Mouse (Mus musculus): ENCODE data around the gene Sipa1l2. TPM values are rescaled to one million over a fixed set of nuclear protein-coding genes. Genes with fewer than 3 reads are reported as not detected.
A peak's percentile ranks its signal among the peaks of the same experiment; 100 is the strongest.

The Sipa1l2 gene
- polyA plus RNA-seq, 1 experiment from 2014 or later, result 33.2 TPM

- H3K36me3 ChIP-seq (replicated peaks), result no peaks in the 10 kb centered on the region
- H3K4me1 ChIP-seq, result peaks cover 28% of the 10 kb centered on the region
- no peak overlapping the region for H3K4me2 ChIP-seq
- H3K9ac ChIP-seq, result no peak overlapping the region
- 70% methylated on average over 4 of the region's 4 CpGs for WGBS
- no peaks in the 10 kb centered on the region for H3K27me3 ChIP-seq
- H3K9me3 ChIP-seq, result no peaks in the 10 kb centered on the region
- no peak overlapping the region for H3K4me3 ChIP-seq (replicated peaks)
- no peak for ATAC-seq (ENCODE audit: low FRiP score)
- H3K27ac ChIP-seq, result no peak overlapping the region
Measured at GRCm38 (mm10) chr8:125550567-125550966, 19.0 kb downstream of the Sipa1l2 start.

DNA sequence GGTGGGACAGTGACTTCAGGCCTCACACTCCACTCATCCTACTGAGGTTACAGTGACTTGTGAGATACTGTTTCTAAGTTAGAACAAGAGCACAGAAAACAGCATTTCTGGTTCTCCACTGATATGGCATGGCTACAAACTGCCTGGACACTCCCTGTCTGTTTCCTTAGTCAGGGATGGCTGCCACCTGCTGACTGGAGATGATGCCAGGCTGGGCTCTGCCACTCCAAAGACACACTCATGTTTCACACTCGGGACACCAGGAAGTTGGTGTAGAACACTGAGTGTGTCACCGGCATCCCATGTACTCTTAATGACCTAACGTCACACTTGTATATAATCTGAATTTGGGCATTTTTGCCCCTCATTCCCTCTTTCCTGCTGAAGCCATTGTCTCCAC, 22.3 kb downstream of the Sipa1l2 start:
- H3K9me3 ChIP-seq, result no peaks in the 10 kb centered on the region
- no peak overlapping the region for H3K27ac ChIP-seq
- no peaks in the 10 kb centered on the region for H3K27me3 ChIP-seq
- ATAC-seq (ENCODE audit: low FRiP score), result no peak
- no peak overlapping the region for H3K4me3 ChIP-seq (replicated peaks)
- WGBS, result 80% methylated on average over 3 of the region's 3 CpGs
- no peaks in the 10 kb centered on the region for H3K36me3 ChIP-seq (replicated peaks)
- no peak overlapping the region for H3K9ac ChIP-seq
- H3K4me2 ChIP-seq, result no peak overlapping the region
- peaks cover 28% of the 10 kb centered on the region for H3K4me1 ChIP-seq

- Histone ChIP-seq H3K36me3 (replicated peaks) (no peaks in the 10 kb centered on the region), H3K4me3 (replicated peaks) (no peak overlapping the region), H3K9me3 (no peaks in the 10 kb centered on the region), H3K27me3 (no peaks in the 10 kb centered on the region), H3K4me2 (no peak overlapping the region), H3K9ac (no peak overlapping the region), H3K27ac (no peak overlapping the region), H3K4me1 (peaks cover 26% of the 10 kb centered on the region)
- 95% methylated on average over 9 of the region's 9 CpGs for WGBS
- no peak for ATAC-seq (ENCODE audit: low FRiP score)
Measured at GRCm38 (mm10) chr8:125545866-125546265, 23.7 kb downstream of the Sipa1l2 start.

DNA sequence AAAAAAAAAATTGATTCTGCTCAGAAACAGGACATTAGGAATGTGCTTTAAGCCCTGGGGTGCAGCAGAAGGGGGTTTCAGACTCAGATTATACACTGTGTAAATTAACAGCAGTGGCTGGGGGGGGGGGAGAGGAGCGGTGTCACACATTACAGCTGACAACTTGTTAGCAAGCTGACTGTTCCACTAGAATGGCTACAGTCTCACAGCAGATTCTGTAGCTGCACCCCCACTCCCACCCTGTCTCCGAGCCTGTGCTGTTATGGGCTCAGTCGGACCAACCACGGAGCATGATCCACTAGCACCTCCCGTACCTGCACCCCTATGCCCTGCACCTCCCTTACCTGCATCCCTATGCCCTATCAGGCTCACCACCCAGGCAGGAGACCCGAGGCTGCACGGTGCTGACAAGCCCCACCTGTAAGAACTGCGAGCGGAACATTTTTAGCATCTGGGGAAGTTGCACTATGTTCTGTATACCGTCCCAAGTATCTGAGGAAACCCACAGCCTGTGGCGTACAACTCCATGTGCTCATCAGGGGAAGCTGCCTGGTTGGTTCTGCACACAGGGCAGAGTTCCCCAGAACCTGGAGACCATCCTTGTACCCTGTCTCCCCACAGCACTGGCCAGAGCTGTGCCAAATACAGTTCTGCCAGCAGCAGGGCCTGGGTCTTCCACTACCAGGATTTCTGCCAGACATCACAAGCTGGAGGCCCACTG, 26.6 kb downstream of the Sipa1l2 start:
- WGBS, result 88% methylated on average over 11 of the region's 11 CpGs

GRCm38 (mm10) chr8:125539056-125540013, 30.3 kb downstream of the Sipa1l2 start:
- peaks cover 26% of the 10 kb centered on the region for H3K4me1 ChIP-seq
- ATAC-seq (ENCODE audit: low FRiP score), result no peak
- H3K36me3 ChIP-seq (replicated peaks), result peaks cover 17% of the 10 kb centered on the region
- 79% methylated on average over 13 of the region's 13 CpGs for WGBS
- H3K9ac ChIP-seq, result no peak overlapping the region
- 0 out of 2 replicates have a peak overlapping the region, but pooled peaks have one; percentile 31 for H3K27ac ChIP-seq
- H3K4me3 ChIP-seq (replicated peaks), result no peak overlapping the region
- H3K27me3 ChIP-seq, result no peaks in the 10 kb centered on the region
- H3K4me2 ChIP-seq, result no peak overlapping the region
- H3K9me3 ChIP-seq, result no peaks in the 10 kb centered on the region

More for the DNA sequence above, 26.6 kb downstream of the Sipa1l2 start:
- Histone ChIP-seq H3K9me3 (no peaks in the 10 kb centered on the region), H3K4me1 (peaks cover 33% of the 10 kb centered on the region), H3K36me3 (replicated peaks) (no peaks in the 10 kb centered on the region; the same call in 1 of the 2 replicates), H3K4me2 (no peak overlapping the region), H3K4me3 (replicated peaks) (no peak overlapping the region), H3K9ac (no peak overlapping the region), H3K27me3 (no peaks in the 10 kb centered on the region), H3K27ac (peak overlapping the region; percentile 6; the same call in 1 of the 2 replicates)
- ATAC-seq (ENCODE audit: low FRiP score), result no peak

GRCm38 (mm10) chr8:125538265-125538664, 31.3 kb downstream of the Sipa1l2 start:
- H3K4me1 ChIP-seq, result peaks cover 32% of the 10 kb centered on the region
- H3K4me2 ChIP-seq, result no peak overlapping the region
- peaks cover 17% of the 10 kb centered on the region for H3K36me3 ChIP-seq (replicated peaks)
- ATAC-seq (ENCODE audit: low FRiP score), result no peak
- H3K9ac ChIP-seq, result no peak overlapping the region
- no peak overlapping the region for H3K27ac ChIP-seq
- H3K4me3 ChIP-seq (replicated peaks), result no peak overlapping the region
- H3K27me3 ChIP-seq, result no peaks in the 10 kb centered on the region
- WGBS, result 78% methylated on average over 6 of the region's 6 CpGs
- H3K9me3 ChIP-seq, result no peaks in the 10 kb centered on the region

DNA sequence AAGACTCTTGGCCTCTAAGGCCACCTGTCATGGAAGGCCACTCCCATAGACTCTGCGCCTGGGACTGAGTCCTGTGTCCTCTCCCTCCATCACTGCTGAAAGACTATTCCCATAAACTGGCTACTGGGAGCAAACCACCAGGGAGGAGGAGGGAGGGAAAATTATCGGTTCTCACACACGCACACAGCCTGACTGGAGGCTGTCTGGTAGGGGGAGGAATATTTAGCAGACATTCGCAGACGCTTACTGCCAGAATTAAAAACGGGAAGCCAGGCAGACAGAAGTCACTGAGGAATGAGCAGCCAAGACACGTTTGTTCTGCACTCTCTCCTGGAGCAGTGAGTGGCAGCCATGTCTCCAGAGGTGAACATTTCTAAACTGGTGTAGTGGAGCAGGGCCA, 35.9 kb downstream of the Sipa1l2 start:
- H3K4me1 ChIP-seq, result peaks cover 61% of the 10 kb centered on the region
- no peak overlapping the region for H3K9ac ChIP-seq
- no peak for ATAC-seq (ENCODE audit: low FRiP score)
- H3K27ac ChIP-seq, result no peak overlapping the region
- H3K4me2 ChIP-seq, result no peak overlapping the region
- no peaks in the 10 kb centered on the region for H3K27me3 ChIP-seq
- no peak overlapping the region for H3K4me3 ChIP-seq (replicated peaks)
- peaks cover 17% of the 10 kb centered on the region for H3K36me3 ChIP-seq (replicated peaks)
- 65% methylated on average over 7 of the region's 7 CpGs for WGBS
- no peaks in the 10 kb centered on the region for H3K9me3 ChIP-seq

GRCm38 (mm10) chr8:125532953-125533352, 36.7 kb downstream of the Sipa1l2 start:
- no peaks in the 10 kb centered on the region for H3K27me3 ChIP-seq
- no peak overlapping the region for H3K4me3 ChIP-seq (replicated peaks)
- no peak overlapping the region for H3K4me2 ChIP-seq
- H3K4me1 ChIP-seq, result peaks cover 61% of the 10 kb centered on the region
- H3K36me3 ChIP-seq (replicated peaks), result peaks cover 16% of the 10 kb centered on the region
- ATAC-seq (ENCODE audit: low FRiP score), result no peak
- peak overlapping the region; percentile 31; the same call in 1 of the 2 replicates for H3K27ac ChIP-seq
- 81% methylated on average over 8 of the region's 8 CpGs for WGBS
- no peak overlapping the region for H3K9ac ChIP-seq
- no peaks in the 10 kb centered on the region for H3K9me3 ChIP-seq

DNA sequence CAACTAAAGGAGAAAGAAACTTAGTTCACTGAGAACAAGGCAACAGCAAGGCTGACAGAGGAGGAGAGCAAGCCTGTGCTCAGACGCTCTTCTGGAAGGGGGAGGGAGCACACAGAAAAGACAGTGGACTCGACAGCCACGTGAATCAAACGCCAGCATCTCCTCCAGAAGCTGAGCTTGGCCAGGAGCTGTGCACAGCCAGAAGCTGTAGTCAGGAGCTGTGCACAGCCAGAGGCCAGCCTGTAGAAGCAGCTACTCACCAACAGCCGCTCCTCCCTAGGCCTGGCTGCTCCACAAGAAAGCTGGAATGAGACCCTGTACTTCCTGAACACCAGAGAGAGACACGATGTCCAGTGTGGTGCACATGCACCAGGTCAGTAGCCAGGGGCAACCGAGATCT, 37.4 kb downstream of the Sipa1l2 start:
- Histone ChIP-seq H3K4me3 (replicated peaks) (no peak overlapping the region), H3K9ac (no peak overlapping the region), H3K36me3 (replicated peaks) (peaks cover 9% of the 10 kb centered on the region; the same call in 1 of the 2 replicates), H3K27me3 (peaks cover 4% of the 10 kb centered on the region; the same call in 1 of the 2 replicates), H3K27ac (peak overlapping the region; percentile 31; the same call in 1 of the 2 replicates), H3K4me1 (peaks cover 67% of the 10 kb centered on the region), H3K9me3 (no peaks in the 10 kb centered on the region), H3K4me2 (no peak overlapping the region)
- WGBS, result 38% methylated on average over 7 of the region's 7 CpGs
- ATAC-seq (ENCODE audit: low FRiP score), result no peak

- Histone ChIP-seq H3K9me3 (no peaks in the 10 kb centered on the region), H3K9ac (no peak overlapping the region), H3K27me3 (peaks cover 4% of the 10 kb centered on the region; the same call in 1 of the 2 replicates), H3K4me3 (replicated peaks) (no peak overlapping the region), H3K36me3 (replicated peaks) (peaks cover 3% of the 10 kb centered on the region; the same call in 1 of the 2 replicates), H3K27ac (peak overlapping the region; percentile 42; the same call in 1 of the 2 replicates), H3K4me2 (no peak overlapping the region), H3K4me1 (peaks cover 73% of the 10 kb centered on the region)
- no peak for ATAC-seq (ENCODE audit: low FRiP score)
- 72% methylated on average over 1 of the region's 1 CpGs for WGBS
Measured at GRCm38 (mm10) chr8:125531640-125532039, 38.0 kb downstream of the Sipa1l2 start.

DNA sequence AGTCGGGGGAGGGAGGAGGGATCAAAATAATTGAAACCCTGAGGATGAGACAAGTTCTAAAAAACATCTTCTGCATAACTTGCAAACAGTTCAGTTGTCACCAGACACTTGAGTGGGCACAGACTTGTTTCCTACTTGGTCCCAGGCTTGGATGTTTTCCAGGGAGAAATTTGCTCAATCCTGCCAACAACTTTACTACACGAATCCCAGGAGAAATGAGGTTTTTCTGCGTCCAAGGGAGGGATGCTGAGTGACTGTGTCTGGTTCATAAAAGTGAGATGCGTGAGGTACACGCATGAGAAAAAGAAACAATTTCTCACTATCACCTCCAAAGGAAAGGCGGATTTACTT, 38.5 kb downstream of the Sipa1l2 start:
- H3K9me3 ChIP-seq, result no peaks in the 10 kb centered on the region
- no peaks in the 10 kb centered on the region for H3K36me3 ChIP-seq (replicated peaks)
- no peak overlapping the region for H3K9ac ChIP-seq
- no peak overlapping the region for H3K4me3 ChIP-seq (replicated peaks)
- peaks cover 4% of the 10 kb centered on the region; the same call in 1 of the 2 replicates for H3K27me3 ChIP-seq
- no peak for ATAC-seq (ENCODE audit: low FRiP score)
- WGBS, result 52% methylated on average over 6 of the region's 6 CpGs
- H3K4me2 ChIP-seq, result no peak overlapping the region
- H3K27ac ChIP-seq, result peak overlapping the region; percentile 42; the same call in 1 of the 2 replicates
- H3K4me1 ChIP-seq, result peaks cover 78% of the 10 kb centered on the region
